Mouse (Mus musculus): ENCODE measurements around the gene Mtx1. TPM values are rescaled to one million over a fixed set of nuclear protein-coding genes. Genes with fewer than 3 reads are reported as not detected.

Gene Mtx1
- polyA plus RNA-seq, 1 experiment: 224 TPM

DNA sequence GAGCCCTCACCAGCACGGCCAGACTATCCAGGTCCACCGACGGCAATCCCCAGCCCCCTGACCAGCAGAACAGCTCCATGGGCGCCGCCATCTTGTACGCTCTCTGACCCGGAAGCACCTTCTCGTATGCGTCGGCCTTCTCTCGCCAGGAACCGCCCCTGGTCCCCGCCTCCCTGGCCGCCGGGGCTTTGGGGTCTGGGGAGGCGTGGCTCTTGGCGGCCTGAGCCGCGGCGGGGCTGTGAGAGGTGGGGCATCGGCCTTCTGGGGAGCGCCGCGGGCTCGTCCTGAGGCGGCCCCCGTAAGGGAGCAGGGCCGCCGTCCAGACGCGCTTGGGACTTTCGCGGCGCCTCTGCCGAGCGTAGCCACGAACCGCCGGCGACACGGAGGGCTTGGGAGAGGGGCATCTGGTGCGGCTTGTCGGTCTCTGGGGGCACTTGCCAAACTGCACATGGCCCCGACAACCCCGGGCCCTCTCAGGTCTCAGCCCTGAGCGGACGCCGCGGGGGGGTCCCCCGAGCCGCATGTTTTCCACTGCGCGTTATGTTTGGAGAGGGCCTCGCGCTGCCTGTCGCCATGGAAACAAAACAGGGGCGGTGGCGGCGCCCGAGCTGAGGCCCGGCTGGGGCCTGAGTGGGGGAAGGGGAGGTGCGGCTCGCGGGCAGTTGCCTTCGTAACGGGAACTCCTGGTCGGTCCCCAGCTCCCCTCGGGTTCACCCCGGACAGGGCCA is 12.9 kb downstream of the Mtx1 start:
- Histone ChIP-seq H3K36me3 (ENCODE audit: control insufficient read depth, insufficient read depth, low read length) (peaks cover 8% of the 10 kb centered on the region; the same call in 1 of the 2 replicates), H3K4me1 (replicated peaks; ENCODE audit: control insufficient read depth, insufficient read depth, low read length) (peaks cover 3% of the 10 kb centered on the region), H3K27me3 (ENCODE audit: control insufficient read depth, insufficient read depth, low read length) (no peaks in the 10 kb centered on the region; the same call in 1 of the 2 replicates), H3K4me3 (ENCODE audit: control insufficient read depth, insufficient read depth, low read length) (peak overlapping the region; percentile 79), H3K27ac (ENCODE audit: control insufficient read depth, insufficient read depth, low read length) (no peak overlapping the region)
- under 1% methylated on average over 69 of the region's 69 CpGs for WGBS
- TF ChIP-seq POLR2A (IDR thresholded peaks at IDR 0.05; ENCODE audit: control insufficient read depth, extremely low read depth, insufficient read depth, low read length, poor library complexity) (peak; percentile 33; the same call in 1 of the 2 replicates), CTCF (IDR thresholded peaks at IDR 0.05; ENCODE audit: borderline replicate concordance, control insufficient read depth, extremely low read depth, insufficient read depth, low read length, poor library complexity) (peak; percentile 26; the same call in 1 of the 2 replicates)
- DNase-seq: peak; percentile 90

GRCm38 (mm10) chr3:89210731-89211130 is 16.2 kb downstream of the Mtx1 start:
- H3K36me3 ChIP-seq (ENCODE audit: control insufficient read depth, insufficient read depth, low read length): peaks cover 36% of the 10 kb centered on the region
- no peak overlapping the region for H3K4me3 ChIP-seq (ENCODE audit: control insufficient read depth, insufficient read depth, low read length)
- H3K4me1 ChIP-seq (replicated peaks; ENCODE audit: control insufficient read depth, insufficient read depth, low read length): peaks cover 3% of the 10 kb centered on the region
- H3K27me3 ChIP-seq (ENCODE audit: control insufficient read depth, insufficient read depth, low read length): no peaks in the 10 kb centered on the region; the same call in 1 of the 2 replicates
- DNase-seq: no peak
- TF ChIP-seq CTCF (IDR thresholded peaks at IDR 0.05; ENCODE audit: borderline replicate concordance, control insufficient read depth, extremely low read depth, insufficient read depth, low read length, poor library complexity) (no peak), POLR2A (IDR thresholded peaks at IDR 0.05; ENCODE audit: control insufficient read depth, extremely low read depth, insufficient read depth, low read length, poor library complexity) (no peak)
- H3K27ac ChIP-seq (ENCODE audit: control insufficient read depth, insufficient read depth, low read length): no peak overlapping the region
- WGBS: 75% methylated on average over 7 of the region's 7 CpGs

DNA sequence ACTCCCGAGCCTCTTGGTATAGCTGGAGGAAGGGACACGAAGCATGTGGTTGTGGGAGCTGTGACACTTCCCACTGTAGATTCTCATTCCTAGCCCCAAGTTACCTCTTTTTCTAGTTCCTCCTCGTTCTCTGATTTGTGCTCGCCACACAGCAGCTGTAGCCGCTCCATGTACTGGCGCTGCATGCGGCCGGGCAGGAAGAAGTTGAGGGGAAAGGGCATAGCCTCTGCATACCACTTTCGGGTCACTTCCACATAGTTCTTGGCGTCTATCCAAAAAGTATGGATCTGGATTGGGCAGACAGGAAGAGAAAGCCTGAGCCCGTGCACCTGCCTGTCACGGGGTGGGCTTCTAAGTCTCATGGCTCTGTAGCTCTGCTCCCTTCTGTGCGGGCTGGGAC is 16.7 kb downstream of the Mtx1 start:
- H3K27ac ChIP-seq (ENCODE audit: control insufficient read depth, insufficient read depth, low read length): no peak overlapping the region
- 87% methylated on average over 13 of the region's 13 CpGs for WGBS
- TF ChIP-seq CTCF (IDR thresholded peaks at IDR 0.05; ENCODE audit: borderline replicate concordance, control insufficient read depth, extremely low read depth, insufficient read depth, low read length, poor library complexity) (no peak), POLR2A (IDR thresholded peaks at IDR 0.05; ENCODE audit: control insufficient read depth, extremely low read depth, insufficient read depth, low read length, poor library complexity) (no peak)

DNA sequence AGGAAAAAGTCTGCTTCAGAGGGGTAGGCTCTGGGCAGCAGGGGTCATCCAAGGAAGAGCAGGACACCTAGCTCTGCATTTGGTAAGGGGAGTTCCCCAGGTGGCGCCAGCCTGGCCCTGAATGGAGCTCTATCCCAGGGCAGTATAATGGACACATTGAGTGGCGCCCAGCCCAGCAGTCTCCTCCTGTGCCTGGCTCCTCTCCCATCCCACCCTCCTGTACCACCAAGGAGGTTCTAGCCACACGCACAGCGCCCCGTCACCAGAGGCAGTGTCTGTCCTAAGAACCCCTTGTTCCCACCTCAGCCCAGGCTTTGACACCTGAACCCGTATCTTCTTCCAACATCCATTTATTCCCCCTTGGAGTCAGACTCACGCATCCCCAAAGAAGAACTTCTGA is 17.2 kb downstream of the Mtx1 start:
- H3K4me1 ChIP-seq (replicated peaks; ENCODE audit: control insufficient read depth, insufficient read depth, low read length): peaks cover 3% of the 10 kb centered on the region
- H3K27ac ChIP-seq (ENCODE audit: control insufficient read depth, insufficient read depth, low read length): no peak overlapping the region
- no peak for TF ChIP-seq POLR2A (IDR thresholded peaks at IDR 0.05; ENCODE audit: control insufficient read depth, extremely low read depth, insufficient read depth, low read length, poor library complexity)
- no peak for TF ChIP-seq CTCF (IDR thresholded peaks at IDR 0.05; ENCODE audit: borderline replicate concordance, control insufficient read depth, extremely low read depth, insufficient read depth, low read length, poor library complexity)
- no peaks in the 10 kb centered on the region for H3K27me3 ChIP-seq (ENCODE audit: control insufficient read depth, insufficient read depth, low read length)
- no peak for DNase-seq
- peaks cover 46% of the 10 kb centered on the region for H3K36me3 ChIP-seq (ENCODE audit: control insufficient read depth, insufficient read depth, low read length)
- WGBS: 94% methylated on average over 7 of the region's 7 CpGs
- H3K4me3 ChIP-seq (ENCODE audit: control insufficient read depth, insufficient read depth, low read length): no peak overlapping the region

More for the DNA sequence above, 16.7 kb downstream of the Mtx1 start:
- Histone ChIP-seq H3K36me3 (ENCODE audit: control insufficient read depth, insufficient read depth, low read length) (peaks cover 42% of the 10 kb centered on the region), H3K4me1 (replicated peaks; ENCODE audit: control insufficient read depth, insufficient read depth, low read length) (peaks cover 3% of the 10 kb centered on the region), H3K4me3 (ENCODE audit: control insufficient read depth, insufficient read depth, low read length) (no peak overlapping the region), H3K27me3 (ENCODE audit: control insufficient read depth, insufficient read depth, low read length) (no peaks in the 10 kb centered on the region; the same call in 1 of the 2 replicates)
- no peak for DNase-seq

DNA sequence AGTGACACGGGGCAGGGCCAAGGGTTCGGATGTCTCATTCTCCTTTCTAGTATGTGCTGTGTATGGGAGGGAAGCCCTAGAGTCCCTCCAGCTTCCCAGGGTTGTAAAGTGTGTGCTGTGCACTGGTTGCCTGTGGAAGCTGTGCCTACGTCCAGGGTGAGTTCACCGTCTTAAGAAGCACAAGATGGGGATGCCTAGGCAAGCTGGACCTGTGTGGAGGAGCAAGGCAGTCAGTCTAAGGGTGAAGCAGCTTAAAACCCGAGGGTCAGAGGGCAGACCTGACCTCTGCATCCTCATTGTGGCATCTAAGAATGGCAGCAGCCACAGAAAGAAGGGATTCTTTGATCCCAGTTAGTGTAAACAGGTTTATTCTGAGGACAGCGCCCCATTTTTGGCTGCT is 18.2 kb downstream of the Mtx1 start:
- DNase-seq: no peak
- 91% methylated on average over 6 of the region's 6 CpGs for WGBS
- no peaks in the 10 kb centered on the region; the same call in 1 of the 2 replicates for H3K4me1 ChIP-seq (replicated peaks; ENCODE audit: control insufficient read depth, insufficient read depth, low read length)
- no peaks in the 10 kb centered on the region for H3K27me3 ChIP-seq (ENCODE audit: control insufficient read depth, insufficient read depth, low read length)
- TF ChIP-seq CTCF (IDR thresholded peaks at IDR 0.05; ENCODE audit: borderline replicate concordance, control insufficient read depth, extremely low read depth, insufficient read depth, low read length, poor library complexity): no peak
- TF ChIP-seq POLR2A (IDR thresholded peaks at IDR 0.05; ENCODE audit: control insufficient read depth, extremely low read depth, insufficient read depth, low read length, poor library complexity): no peak
- H3K27ac ChIP-seq (ENCODE audit: control insufficient read depth, insufficient read depth, low read length): no peak overlapping the region
- no peak overlapping the region for H3K4me3 ChIP-seq (ENCODE audit: control insufficient read depth, insufficient read depth, low read length)
- peaks cover 47% of the 10 kb centered on the region for H3K36me3 ChIP-seq (ENCODE audit: control insufficient read depth, insufficient read depth, low read length)

DNA sequence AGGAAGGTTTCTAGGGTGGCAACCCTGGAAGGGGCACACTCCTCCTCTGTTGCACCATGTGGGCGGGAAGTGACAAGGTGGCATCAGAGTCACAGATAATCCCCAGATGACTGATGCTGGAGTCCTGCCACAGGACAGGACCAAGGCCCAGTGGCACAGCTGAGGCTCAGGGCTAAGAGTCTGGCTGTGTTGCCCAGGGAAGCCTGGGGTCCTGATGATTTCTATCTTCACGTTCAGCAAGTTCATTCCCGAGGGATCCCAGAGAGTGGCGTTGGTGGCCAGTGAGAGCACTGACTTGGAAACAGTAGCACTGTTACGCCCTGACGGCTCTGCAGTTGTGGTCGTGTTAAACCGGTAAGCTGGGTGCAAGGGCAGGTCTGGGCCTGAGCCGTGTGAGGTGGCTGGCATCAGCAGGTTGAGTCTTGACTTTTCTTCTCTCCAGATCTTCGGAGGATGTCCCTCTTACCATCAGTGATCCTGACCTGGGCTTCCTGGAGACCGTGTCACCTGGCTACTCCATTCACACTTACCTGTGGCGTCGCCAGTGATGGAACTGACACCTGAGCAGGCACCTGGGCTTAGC is 18.7 kb downstream of the Mtx1 start:
- H3K27ac ChIP-seq (ENCODE audit: control insufficient read depth, insufficient read depth, low read length): no peak overlapping the region
- peaks cover 47% of the 10 kb centered on the region for H3K36me3 ChIP-seq (ENCODE audit: control insufficient read depth, insufficient read depth, low read length)
- no peaks in the 10 kb centered on the region for H3K27me3 ChIP-seq (ENCODE audit: control insufficient read depth, insufficient read depth, low read length)
- DNase-seq: no peak
- peaks cover 3% of the 10 kb centered on the region for H3K4me1 ChIP-seq (replicated peaks; ENCODE audit: control insufficient read depth, insufficient read depth, low read length)
- no peak overlapping the region for H3K4me3 ChIP-seq (ENCODE audit: control insufficient read depth, insufficient read depth, low read length)
- TF ChIP-seq CTCF (IDR thresholded peaks at IDR 0.05; ENCODE audit: borderline replicate concordance, control insufficient read depth, extremely low read depth, insufficient read depth, low read length, poor library complexity): no peak
- TF ChIP-seq POLR2A (IDR thresholded peaks at IDR 0.05; ENCODE audit: control insufficient read depth, extremely low read depth, insufficient read depth, low read length, poor library complexity): no peak
- WGBS: 95% methylated on average over 13 of the region's 13 CpGs

All from thymus, adult 2 months (tissue).